Mouse (Mus musculus): Measurements from ENCODE around the gene Tmem37. TPM values are rescaled to one million over a fixed set of nuclear protein-coding genes. Genes with fewer than 3 reads are reported as not detected.

The Tmem37 gene
- polyA plus RNA-seq, 1 experiment from 2014 or later: 94.7 TPM

- H3K27me3 ChIP-seq (ENCODE audit: control insufficient read depth, insufficient read depth, low read depth, low read length): no peaks in the 10 kb centered on the region
- 68% methylated on average over 12 of the region's 12 CpGs for WGBS (ENCODE audit: insufficient replicate concordance)
- no peak overlapping the region for H3K9ac ChIP-seq (ENCODE audit: low read depth, low read length)
- no peaks in the 10 kb centered on the region for H3K9me3 ChIP-seq (replicated peaks; ENCODE audit: control insufficient read depth, low read length)
- no peak overlapping the region for H3K4me2 ChIP-seq (ENCODE audit: low read depth, low read length)
- H3K4me3 ChIP-seq (ENCODE audit: low read depth, low read length): no peak overlapping the region
- no peaks in the 10 kb centered on the region for H3K36me3 ChIP-seq (ENCODE audit: control insufficient read depth, insufficient read depth)
- H3K27ac ChIP-seq (ENCODE audit: low read length): no peak overlapping the region
- no peaks in the 10 kb centered on the region for H3K4me1 ChIP-seq (ENCODE audit: control insufficient read depth, low read depth, low read length)
- no peak for ATAC-seq (ENCODE audit: low read depth)
These were observed 54.4 kb downstream of the Tmem37 start for GRCm38 (mm10) chr1:120019428-120019827.

GRCm38 (mm10) chr1:120018900-120019299 lies 55.0 kb downstream of the Tmem37 start:
- H3K4me1 ChIP-seq (ENCODE audit: control insufficient read depth, low read depth, low read length): no peaks in the 10 kb centered on the region
- no peaks in the 10 kb centered on the region for H3K27me3 ChIP-seq (ENCODE audit: control insufficient read depth, insufficient read depth, low read depth, low read length)
- WGBS (ENCODE audit: insufficient replicate concordance): 54% methylated on average over 3 of the region's 3 CpGs
- H3K9me3 ChIP-seq (replicated peaks; ENCODE audit: control insufficient read depth, low read length): no peaks in the 10 kb centered on the region
- H3K9ac ChIP-seq (ENCODE audit: low read depth, low read length): no peak overlapping the region
- H3K4me2 ChIP-seq (ENCODE audit: low read depth, low read length): no peak overlapping the region
- no peaks in the 10 kb centered on the region for H3K36me3 ChIP-seq (ENCODE audit: control insufficient read depth, insufficient read depth)
- no peak overlapping the region for H3K4me3 ChIP-seq (ENCODE audit: low read depth, low read length)
- ATAC-seq (ENCODE audit: low read depth): no peak
- no peak overlapping the region for H3K27ac ChIP-seq (ENCODE audit: low read length)

Other genes with a start within 250 kb of the Tmem37 start
- 1.2 and 1.5 TPM in 2 replicates for gene Ptpn4, start 236.5 kb downstream of the Tmem37 start, polyA plus RNA-seq (2015; fragmentation: Nextera tagmentation; extraction: Ambion mirVana)
- gene Tmem177, start 160.9 kb downstream of the Tmem37 start, polyA plus RNA-seq (2015; fragmentation: Nextera tagmentation; extraction: Ambion mirVana): 4.0 and 4.2 TPM in 2 replicates
- 0.06 TPM in 1 of 2 replicates, not detected in the other for gene Cfap221, start 76.8 kb downstream of the Tmem37 start, polyA plus RNA-seq (2015; fragmentation: Nextera tagmentation; extraction: Ambion mirVana)
- 0.05 TPM in 1 of 2 replicates, not detected in the other for gene Sctr, start 67.2 kb downstream of the Tmem37 start, polyA plus RNA-seq (2015; fragmentation: Nextera tagmentation; extraction: Ambion mirVana)
- gene Dbi, start 47.0 kb upstream of the Tmem37 start, polyA plus RNA-seq (2015; fragmentation: Nextera tagmentation; extraction: Ambion mirVana): 1,140 and 1,165 TPM in 2 replicates
- gene 3110009E18Rik, start 47.1 kb upstream of the Tmem37 start, polyA plus RNA-seq (2015; fragmentation: Nextera tagmentation; extraction: Ambion mirVana): 4.8 and 6.5 TPM in 2 replicates
- 38.4 and 42.6 TPM in 2 replicates for gene Steap3, start 198.6 kb upstream of the Tmem37 start, polyA plus RNA-seq (2015; fragmentation: Nextera tagmentation; extraction: Ambion mirVana)